Mouse (Mus musculus) spleen, adult 18-20 months (tissue): ENCODE measurements at regions not wholly inside any gene's neighbourhood (a gene's known extent, or its start where the extent isn't known, plus 50 kb on each side); places are given as distances from the start of the nearest gene placed in this dataset.

Source experiments
- DNase-seq, 2 experiments: peaks; one replicate each; pipeline ENCODE4 v3.0.0; 2022; ENCODE audit warnings: mixed read lengths in 2 of 2

DNA sequence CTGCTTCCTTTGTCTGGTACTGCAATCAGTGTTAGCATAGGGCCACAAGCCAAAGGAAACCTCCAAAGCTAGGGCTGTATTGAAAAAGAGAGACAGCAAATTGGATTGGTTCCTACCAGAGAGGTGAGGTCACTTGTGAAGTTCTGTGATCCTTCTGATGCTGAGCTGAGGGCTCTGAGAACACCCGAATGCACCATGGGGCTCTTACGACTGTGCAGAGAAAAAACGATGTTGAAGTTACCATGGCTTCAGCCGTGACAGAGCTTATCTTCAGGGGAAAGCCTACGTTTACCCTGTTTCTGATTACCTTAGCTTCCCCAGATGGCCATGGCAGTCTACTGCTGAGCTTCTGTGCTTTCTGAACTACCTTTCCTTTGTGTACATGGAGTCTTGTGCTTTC lies 53.9 kb upstream of the Fmo9 start:
- DNase-seq, result no peak

- DNase-seq, result peak in 1 of 2 experiments; percentile 4
These were observed 56.4 kb upstream of the Fmo9 start for GRCm38 (mm10) chr1:166738029-166738428.

DNA sequence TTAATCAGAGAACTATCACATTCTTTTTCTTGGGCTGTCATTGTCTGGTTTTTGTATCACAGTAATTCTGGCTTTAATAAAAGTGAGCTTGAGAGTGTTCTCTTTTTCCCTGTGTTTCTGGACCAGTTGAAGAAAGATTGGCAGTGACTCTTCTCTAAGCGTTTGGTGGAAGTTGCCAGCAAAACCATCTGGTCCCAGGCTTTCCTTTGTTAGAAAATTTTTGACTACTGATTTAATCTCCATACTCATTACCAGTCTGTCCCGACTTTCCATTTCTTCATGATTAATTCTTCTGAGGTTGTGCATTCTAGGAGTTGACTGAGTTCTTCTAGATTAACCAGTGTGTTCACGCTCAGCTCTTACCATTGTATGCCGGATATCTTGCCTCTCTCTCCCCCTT lies 68.6 kb upstream of the Fmo9 start:
- no peak for DNase-seq

- DNase-seq, result no peak
These were observed 69.1 kb upstream of the Fmo9 start for GRCm38 (mm10) chr1:166750777-166751176.

DNA sequence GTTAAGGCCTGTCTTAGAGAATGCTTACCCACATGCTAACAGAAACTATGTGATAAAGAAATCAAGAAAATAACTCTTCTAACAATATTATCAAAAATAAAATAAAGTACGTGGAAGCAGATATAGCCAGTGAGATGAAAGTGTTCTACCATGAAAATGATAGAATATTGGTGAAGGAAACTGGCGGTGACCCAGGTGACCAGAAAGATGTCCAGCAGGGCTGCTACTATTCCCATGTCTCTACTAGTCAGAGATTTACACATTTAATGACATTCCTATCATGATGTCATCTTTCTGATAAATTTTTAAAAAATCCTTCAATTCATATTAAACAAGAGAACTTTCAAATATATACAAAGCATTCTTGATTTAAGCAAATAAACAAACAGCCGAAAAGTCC lies 69.8 kb upstream of the Fmo9 start:
- DNase-seq, result no peak

GRCm38 (mm10) chr1:166752990-166753709 lies 71.5 kb upstream of the Fmo9 start:
- no peak for DNase-seq

- DNase-seq, result no peak
These were observed 77.3 kb upstream of the Fmo9 start for GRCm38 (mm10) chr1:166758987-166759386.

GRCm38 (mm10) chr1:166773114-166773513 lies 91.5 kb upstream of the Fmo9 start:
- no peak for DNase-seq

DNA sequence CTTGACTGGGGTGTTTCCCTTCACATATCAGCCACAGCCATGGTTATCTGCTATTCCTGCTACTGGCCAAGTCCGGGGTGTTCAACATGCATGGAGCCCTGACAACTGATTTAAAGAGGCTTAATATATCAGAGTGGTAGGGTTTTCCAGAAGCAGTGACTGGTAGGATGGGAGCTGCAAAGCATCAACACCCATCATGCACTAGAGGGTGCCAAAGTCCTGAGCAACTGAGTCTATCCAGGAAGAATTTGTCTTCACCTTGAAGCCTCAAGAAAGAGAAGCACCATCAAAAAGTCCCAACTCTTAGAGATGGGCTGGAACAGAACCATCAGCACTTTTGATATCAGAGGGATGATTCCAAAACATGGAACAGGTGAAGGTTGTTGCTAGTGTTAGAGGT lies 100.5 kb upstream of the Fmo9 start:
- no peak for DNase-seq

GRCm38 (mm10) chr1:166787945-166788344 lies 106.3 kb upstream of the Fmo9 start:
- no peak for DNase-seq

DNA sequence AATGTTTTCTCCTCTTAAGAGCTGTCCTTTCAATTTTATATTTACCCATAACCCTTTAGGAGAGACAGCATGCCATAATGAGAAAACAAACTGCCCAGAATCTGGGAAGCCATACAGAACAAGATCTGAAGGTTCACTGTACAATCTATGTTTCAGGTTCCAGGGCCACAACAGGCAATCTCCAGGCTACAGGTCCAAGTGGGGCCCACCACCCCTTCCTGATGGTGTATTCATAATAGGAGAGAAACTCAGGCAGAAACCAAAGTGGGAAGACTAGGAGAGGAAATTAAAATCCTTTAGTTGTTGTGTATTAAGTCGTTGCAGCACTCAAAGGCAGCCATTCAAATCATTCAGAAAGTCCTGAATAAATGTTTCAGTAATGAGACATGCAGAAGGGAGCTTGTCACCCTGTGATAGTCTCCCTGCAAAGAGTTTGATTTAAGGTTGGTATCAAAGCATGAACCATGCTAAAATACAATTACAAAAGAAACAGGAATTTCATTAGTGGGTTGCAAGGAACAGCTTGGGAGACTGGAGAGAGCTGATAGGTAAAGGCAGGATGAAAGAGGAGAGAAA lies 107.3 kb upstream of the Fmo9 start:
- DNase-seq, result no peak

DNA sequence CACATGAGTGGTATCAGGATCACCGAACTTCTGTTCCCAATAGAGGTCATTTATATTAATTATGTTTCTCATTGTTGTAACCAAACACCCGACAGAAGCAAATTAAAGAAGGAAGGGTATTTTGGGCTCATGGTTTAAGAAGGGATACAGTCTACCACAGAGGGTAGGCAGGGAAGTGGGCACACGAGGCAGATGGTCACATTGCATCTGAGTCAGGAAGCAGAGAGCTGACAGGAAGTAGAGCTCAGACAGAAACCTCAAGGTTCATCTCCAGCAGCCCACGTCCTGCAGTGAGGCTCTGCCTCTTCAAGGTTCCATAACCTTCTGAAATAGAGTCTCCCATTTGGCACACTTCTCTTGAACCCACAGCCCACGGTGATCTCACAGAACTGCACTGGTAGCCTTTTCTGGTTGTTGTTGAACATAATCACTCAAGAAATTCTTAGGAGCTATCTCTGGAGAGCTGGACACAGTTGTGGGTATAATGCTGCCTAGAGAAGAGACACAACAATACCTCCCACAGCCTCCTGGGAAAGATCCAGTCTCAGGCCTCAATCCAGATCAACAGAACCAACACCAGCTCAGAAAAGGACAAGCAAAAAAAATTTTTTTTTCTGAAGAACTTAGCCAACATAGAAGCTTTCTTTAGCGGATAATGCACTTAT lies 111.5 kb upstream of the Fmo9 start:
- DNase-seq, result no peak

- no peak for DNase-seq
These were observed 112.1 kb upstream of the Fmo9 start for GRCm38 (mm10) chr1:166793717-166794081.

GRCm38 (mm10) chr1:166794622-166795244 lies 113.1 kb upstream of the Fmo9 start:
- no peak for DNase-seq

- no peak for DNase-seq
These were observed 114.0 kb upstream of the Fmo9 start for GRCm38 (mm10) chr1:166795613-166796012.

DNA sequence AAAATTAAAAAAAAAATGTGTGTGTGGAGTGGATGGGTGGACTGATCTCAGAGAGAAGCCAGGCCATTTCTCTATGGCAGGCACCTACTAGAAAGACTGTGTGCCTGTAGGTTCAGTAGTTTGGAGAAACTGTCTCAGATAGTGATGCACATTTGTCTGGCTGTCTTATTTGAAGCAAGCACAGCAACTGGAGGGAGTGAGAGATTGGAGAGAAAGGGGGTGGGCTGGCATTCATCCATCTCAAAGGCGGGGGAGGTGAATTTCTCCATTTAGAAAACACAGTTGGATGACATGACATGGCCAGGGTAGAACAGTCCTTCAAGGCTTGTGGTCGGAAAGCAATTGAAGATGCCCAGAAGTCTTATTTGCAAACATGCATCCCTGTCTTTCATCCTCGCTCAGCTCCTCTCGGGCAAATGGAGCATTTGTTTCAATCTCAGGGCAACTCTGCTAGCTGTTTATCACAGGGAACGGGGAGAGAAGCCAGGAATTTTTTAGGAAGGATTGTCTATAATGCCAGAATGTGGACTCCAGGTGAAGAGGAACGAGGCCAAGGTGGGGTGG lies 114.8 kb upstream of the Fmo9 start:
- DNase-seq, result no peak

DNA sequence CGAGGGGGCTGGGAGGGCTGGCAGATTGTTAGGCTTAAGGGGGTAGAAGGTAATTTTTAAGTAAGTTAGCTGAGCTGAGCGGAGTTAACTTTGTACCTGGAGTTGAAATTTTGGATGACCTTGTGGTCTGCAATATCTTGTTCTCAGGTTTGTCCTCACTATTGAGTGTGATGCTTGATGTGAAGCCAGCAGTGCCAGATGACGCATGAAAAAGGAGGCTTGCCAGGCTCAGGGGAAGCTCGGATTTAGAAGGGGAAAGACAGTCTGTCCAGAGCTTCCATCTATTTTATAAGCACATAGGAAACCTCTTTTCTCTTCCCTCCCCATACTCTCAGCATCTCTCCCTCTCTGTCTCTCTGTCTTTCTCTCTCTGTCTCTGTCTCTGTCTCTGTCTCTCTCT lies 115.3 kb upstream of the Fmo9 start:
- no peak for DNase-seq

DNA sequence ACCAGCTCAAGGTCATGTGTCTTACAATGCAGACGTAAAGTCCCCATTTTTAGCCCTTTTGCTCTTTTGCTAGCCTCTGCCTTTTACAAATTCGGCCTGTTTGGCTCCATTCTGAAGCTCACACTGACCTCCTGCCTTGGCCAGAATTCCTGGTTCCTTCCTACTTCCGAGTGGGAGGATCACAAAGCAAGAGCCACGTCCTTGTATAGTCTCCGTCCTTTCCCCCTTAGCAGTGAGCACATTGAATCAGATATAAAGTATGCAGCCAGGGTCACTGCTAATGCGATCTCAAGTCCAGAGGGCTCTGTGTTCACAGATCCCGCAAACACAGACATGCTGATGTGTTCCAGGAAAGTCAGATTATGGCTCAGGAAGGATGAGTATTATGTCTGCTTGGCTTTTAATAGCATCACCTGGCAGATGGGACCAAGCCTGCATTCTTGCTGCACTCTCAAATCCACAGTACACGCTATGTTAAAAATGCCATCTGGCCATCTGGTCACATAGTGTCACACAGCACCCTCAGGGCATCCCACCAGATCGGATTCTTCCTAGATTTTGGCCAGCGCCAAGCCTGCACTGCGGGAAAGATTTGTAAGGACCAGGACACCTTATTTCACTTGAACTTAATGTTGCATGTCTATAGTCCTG lies 119.4 kb upstream of the Fmo9 start:
- DNase-seq, result no peak

DNA sequence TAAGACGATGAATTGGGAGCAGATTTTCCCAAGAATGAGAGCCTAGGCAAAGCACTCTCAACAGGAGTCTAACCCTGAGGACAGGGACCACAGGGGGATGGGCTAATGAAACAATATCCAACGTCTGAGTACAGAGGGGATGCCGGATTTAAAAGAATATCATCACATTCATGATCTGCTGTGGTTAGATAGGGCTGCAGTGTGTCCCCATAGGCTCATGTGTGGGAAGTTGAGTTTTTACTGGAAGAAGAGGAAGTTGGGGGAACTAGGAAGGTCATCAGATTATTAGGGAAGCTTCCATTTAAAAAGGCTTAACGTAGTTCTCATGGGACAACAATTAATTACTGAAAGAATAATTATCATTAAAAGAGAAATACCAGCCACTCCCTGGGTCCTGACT lies 120.3 kb upstream of the Fmo9 start:
- no peak for DNase-seq

DNA sequence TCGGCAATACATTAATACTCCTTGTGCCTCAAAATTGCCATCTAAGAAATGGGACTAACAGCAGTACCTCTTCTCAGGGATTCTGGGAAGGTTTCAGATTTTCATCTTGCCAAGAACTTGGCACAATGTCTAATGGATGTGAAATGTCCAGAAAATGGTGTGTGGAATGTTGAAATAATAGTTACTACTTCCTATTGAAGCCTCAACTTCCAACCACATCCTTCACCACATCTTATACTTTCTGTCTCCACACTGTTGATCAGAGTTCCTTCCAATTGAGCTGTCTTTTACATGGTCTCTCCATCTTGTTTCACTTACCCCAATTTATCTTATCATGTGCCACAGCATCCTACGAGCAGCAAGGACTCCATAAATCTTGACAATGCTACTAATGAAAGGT lies 122.3 kb upstream of the Fmo9 start:
- DNase-seq, result no peak

DNA sequence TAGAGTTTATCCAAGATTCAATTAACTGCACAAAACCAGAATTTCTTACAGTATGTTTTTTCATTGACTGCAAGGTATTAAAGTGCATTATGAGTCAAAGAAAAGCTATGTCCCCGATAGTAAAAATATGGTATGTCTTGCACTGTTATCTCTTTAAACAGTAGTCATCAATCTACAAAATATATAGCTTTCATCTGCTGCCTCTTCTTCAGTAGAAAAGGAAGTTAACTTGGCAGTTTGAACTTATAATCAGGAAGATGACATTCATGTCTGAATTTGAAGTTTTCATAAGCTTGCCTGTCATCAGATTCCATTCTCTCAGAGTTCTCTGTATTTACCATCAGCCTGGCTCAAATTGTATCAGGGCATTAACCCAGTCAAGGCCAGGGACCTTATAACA lies 122.7 kb upstream of the Fmo9 start:
- no peak for DNase-seq

GRCm38 (mm10) chr1:166807163-166807945 lies 125.7 kb upstream of the Fmo9 start:
- no peak for DNase-seq
